Mouse (Mus musculus) C2C12 (cell line): Measurements from ENCODE around the gene Ctdnep1.

Experiments used
- CEBPB ChIP-seq: IDR thresholded peaks from one replicate; pipeline ENCODE4 v1.6.1; 2011; ENCODE audit warnings: low read depth, mild to moderate bottlenecking, control low read depth, moderate library complexity
- CTCF ChIP-seq: IDR thresholded peaks from one replicate; pipeline ENCODE4 v1.5.1; 2011; ENCODE audit not compliant: control insufficient read depth, insufficient read depth, insufficient read length
- MAX ChIP-seq: IDR thresholded peaks from one replicate; pipeline ENCODE4 v1.6.1; 2011; ENCODE audit warnings: mild to moderate bottlenecking, control low read depth
- MYOD1 ChIP-seq: IDR thresholded peaks from one replicate; pipeline ENCODE4 v1.6.1; 2011; ENCODE audit warnings: low read depth; ENCODE audit not compliant: control insufficient read depth, insufficient read length
- MYOG ChIP-seq: IDR thresholded peaks from one replicate; pipeline ENCODE4 v1.6.1; 2011; ENCODE audit not compliant: control insufficient read depth, insufficient read length; ENCODE audit errors: extremely low read depth
- USF1 ChIP-seq: IDR thresholded peaks from one replicate; pipeline ENCODE4 v1.6.1; 2011; ENCODE audit warnings: low read depth, mild to moderate bottlenecking, control low read depth, moderate library complexity

DNA sequence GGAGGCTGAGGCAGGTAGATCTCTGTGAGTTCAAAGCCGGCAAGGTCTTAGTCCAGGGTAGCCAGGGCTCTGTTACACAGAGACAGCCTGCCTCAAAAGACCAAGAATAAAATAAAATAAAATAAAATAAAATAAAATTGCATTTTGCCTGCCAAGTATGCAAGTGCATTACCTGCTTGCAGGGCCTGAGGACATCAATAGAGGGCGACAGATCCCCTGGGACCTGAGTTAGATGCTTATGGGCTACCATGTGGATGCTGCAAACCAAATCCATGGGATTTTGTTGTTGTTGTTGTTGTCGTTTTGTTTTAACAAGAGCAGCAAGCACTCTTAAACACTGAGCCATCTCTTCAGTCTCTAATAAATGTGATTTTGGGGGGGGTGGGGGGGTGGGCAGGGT lies 48.7 kb upstream of the Ctdnep1 start:
- TF ChIP-seq CTCF (no peak), USF1 (no peak), MYOG (no peak), MYOD1 (no peak), MAX (no peak), CEBPB (no peak)
